Mouse (Mus musculus): ENCODE measurements around the gene Pzp. TPM values are rescaled to one million over a fixed set of nuclear protein-coding genes. Genes with fewer than 3 reads are reported as not detected.

Pzp gene
- polyA plus RNA-seq, 1 experiment from 2014 or later, result not detected

DNA sequence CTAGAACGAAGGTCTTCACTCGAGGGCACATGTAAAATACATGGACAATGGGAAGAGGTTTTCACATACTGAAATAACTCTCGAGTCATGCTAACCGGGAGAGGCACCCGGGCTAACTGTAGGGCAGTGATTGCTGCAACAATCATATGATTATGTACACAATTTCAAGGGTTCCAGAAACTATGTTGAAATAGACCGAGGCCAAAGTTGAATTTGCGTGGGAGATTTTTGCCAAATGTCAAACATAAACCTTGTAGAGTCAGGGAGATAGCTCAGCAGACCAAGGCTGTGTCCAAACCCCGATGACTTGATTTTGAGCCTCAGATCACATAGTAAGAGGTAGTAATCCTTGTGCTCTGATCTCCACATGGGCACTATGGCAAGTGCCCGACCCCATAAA, 6.2 kb upstream of the Pzp start:
- DNase-seq (ENCODE audit: low spot score) (no peak), ATAC-seq (ENCODE audit: insufficient read depth, low FRiP score, low TSS enrichment) (no peak)
- no peaks in the 10 kb centered on the region for H3K9me3 ChIP-seq (ENCODE audit: control insufficient read depth, low read length)
- H3K27me3 ChIP-seq (ENCODE audit: control insufficient read depth, insufficient read depth, low read length), result no peaks in the 10 kb centered on the region
- H3K4me3 ChIP-seq (ENCODE audit: low read depth, low read length), result no peak overlapping the region
- WGBS, result 91% methylated on average over 9 of the region's 9 CpGs
- no peak overlapping the region for H3K27ac ChIP-seq (ENCODE audit: low read depth, low read length)
- no peak overlapping the region for H3K4me2 ChIP-seq (ENCODE audit: low read depth)
- H3K9ac ChIP-seq (ENCODE audit: low read length), result no peak overlapping the region
- no peaks in the 10 kb centered on the region for H3K4me1 ChIP-seq (ENCODE audit: control insufficient read depth, insufficient read depth, low read length)
- H3K36me3 ChIP-seq (ENCODE audit: control insufficient read depth, insufficient read depth, low read length), result no peaks in the 10 kb centered on the region

GRCm38 (mm10) chr6:128528491-128528890, 2.0 kb upstream of the Pzp start:
- Histone ChIP-seq H3K9ac (ENCODE audit: low read length) (no peak overlapping the region), H3K27me3 (ENCODE audit: control insufficient read depth, insufficient read depth, low read length) (no peaks in the 10 kb centered on the region), H3K4me1 (ENCODE audit: control insufficient read depth, insufficient read depth, low read length) (no peaks in the 10 kb centered on the region), H3K4me2 (ENCODE audit: low read depth) (no peak overlapping the region), H3K9me3 (ENCODE audit: control insufficient read depth, low read length) (no peaks in the 10 kb centered on the region), H3K4me3 (ENCODE audit: low read depth, low read length) (no peak overlapping the region), H3K36me3 (ENCODE audit: control insufficient read depth, insufficient read depth, low read length) (no peaks in the 10 kb centered on the region), H3K27ac (ENCODE audit: low read depth, low read length) (no peak overlapping the region)
- DNase-seq (ENCODE audit: low spot score), result no peak
- WGBS, result 81% methylated on average over 4 of the region's 4 CpGs
- ATAC-seq (ENCODE audit: insufficient read depth, low FRiP score, low TSS enrichment), result no peak

GRCm38 (mm10) chr6:128527110-128527509, 590 bp upstream of the Pzp start:
- DNase-seq (ENCODE audit: low spot score), result no peak
- Histone ChIP-seq H3K27ac (ENCODE audit: low read depth, low read length) (no peak overlapping the region), H3K9ac (ENCODE audit: low read length) (no peak overlapping the region), H3K9me3 (ENCODE audit: control insufficient read depth, low read length) (no peaks in the 10 kb centered on the region), H3K4me1 (ENCODE audit: control insufficient read depth, insufficient read depth, low read length) (no peaks in the 10 kb centered on the region), H3K4me3 (ENCODE audit: low read depth, low read length) (no peak overlapping the region), H3K36me3 (ENCODE audit: control insufficient read depth, insufficient read depth, low read length) (no peaks in the 10 kb centered on the region), H3K27me3 (ENCODE audit: control insufficient read depth, insufficient read depth, low read length) (no peaks in the 10 kb centered on the region), H3K4me2 (ENCODE audit: low read depth) (no peak overlapping the region)
- WGBS, result 85% methylated on average over 1 of the region's 1 CpGs
- no peak for ATAC-seq (ENCODE audit: insufficient read depth, low FRiP score, low TSS enrichment)

DNA sequence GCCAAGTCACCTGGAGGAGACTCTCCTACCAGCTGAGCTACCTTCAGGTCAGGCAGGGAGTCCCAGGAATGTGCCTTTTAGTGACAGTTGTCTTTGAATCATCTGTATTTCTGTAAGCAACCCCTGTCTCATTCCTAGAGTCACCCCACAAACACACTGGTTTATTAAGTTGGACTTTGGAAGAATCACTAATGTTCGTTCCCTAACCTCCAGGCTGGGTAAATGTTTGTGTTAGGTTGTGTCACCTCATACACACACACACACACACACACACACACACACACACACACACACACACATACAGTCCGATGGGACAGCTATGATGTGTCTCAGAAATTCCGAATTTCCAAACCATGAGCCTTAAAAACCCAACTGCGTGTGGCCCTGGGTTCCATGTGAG, 719 bp downstream of the Pzp start:
- Histone ChIP-seq H3K9me3 (ENCODE audit: control insufficient read depth, low read length) (no peaks in the 10 kb centered on the region), H3K4me2 (ENCODE audit: low read depth) (no peak overlapping the region), H3K27me3 (ENCODE audit: control insufficient read depth, insufficient read depth, low read length) (no peaks in the 10 kb centered on the region), H3K4me3 (ENCODE audit: low read depth, low read length) (no peak overlapping the region), H3K4me1 (ENCODE audit: control insufficient read depth, insufficient read depth, low read length) (no peaks in the 10 kb centered on the region), H3K36me3 (ENCODE audit: control insufficient read depth, insufficient read depth, low read length) (no peaks in the 10 kb centered on the region), H3K27ac (ENCODE audit: low read depth, low read length) (no peak overlapping the region), H3K9ac (ENCODE audit: low read length) (no peak overlapping the region)
- WGBS, result 92% methylated on average over 4 of the region's 4 CpGs
- ATAC-seq (ENCODE audit: insufficient read depth, low FRiP score, low TSS enrichment) (no peak), DNase-seq (ENCODE audit: low spot score) (no peak)

DNA sequence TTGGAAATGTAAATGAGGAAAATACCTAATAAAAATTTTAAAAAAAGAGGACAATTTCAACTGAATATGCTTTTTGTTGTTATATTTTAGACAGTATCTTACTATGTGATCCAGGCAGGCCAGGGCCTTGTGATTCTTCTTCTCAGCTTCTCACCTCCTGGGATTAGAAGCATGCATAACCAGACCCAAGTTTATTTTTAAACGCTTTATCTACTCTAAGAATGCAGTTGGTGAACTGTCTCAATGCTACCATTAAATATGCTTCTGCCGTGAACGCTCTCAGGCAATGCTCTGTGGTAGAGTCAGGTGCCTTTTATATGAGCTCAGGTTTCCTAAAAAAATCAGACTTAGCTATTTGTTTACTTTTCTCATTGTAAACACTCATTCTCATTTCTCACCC, 3.2 kb downstream of the Pzp start:
- no peaks in the 10 kb centered on the region for H3K36me3 ChIP-seq (ENCODE audit: control insufficient read depth, insufficient read depth, low read length)
- DNase-seq (ENCODE audit: low spot score) (no peak), ATAC-seq (ENCODE audit: insufficient read depth, low FRiP score, low TSS enrichment) (no peak)
- H3K27me3 ChIP-seq (ENCODE audit: control insufficient read depth, insufficient read depth, low read length), result no peaks in the 10 kb centered on the region
- no peak overlapping the region for H3K4me3 ChIP-seq (ENCODE audit: low read depth, low read length)
- no peaks in the 10 kb centered on the region for H3K9me3 ChIP-seq (ENCODE audit: control insufficient read depth, low read length)
- H3K4me2 ChIP-seq (ENCODE audit: low read depth), result no peak overlapping the region
- no peak overlapping the region for H3K9ac ChIP-seq (ENCODE audit: low read length)
- no peaks in the 10 kb centered on the region for H3K4me1 ChIP-seq (ENCODE audit: control insufficient read depth, insufficient read depth, low read length)
- H3K27ac ChIP-seq (ENCODE audit: low read depth, low read length), result no peak overlapping the region
- WGBS, result 94% methylated on average over 3 of the region's 3 CpGs

- H3K9ac ChIP-seq (ENCODE audit: low read length), result no peak overlapping the region
- no peak for ATAC-seq (ENCODE audit: insufficient read depth, low FRiP score, low TSS enrichment)
- WGBS, result 91% methylated on average over 7 of the region's 7 CpGs
Measured at GRCm38 (mm10) chr6:128519159-128519558, 7.4 kb downstream of the Pzp start.

DNA sequence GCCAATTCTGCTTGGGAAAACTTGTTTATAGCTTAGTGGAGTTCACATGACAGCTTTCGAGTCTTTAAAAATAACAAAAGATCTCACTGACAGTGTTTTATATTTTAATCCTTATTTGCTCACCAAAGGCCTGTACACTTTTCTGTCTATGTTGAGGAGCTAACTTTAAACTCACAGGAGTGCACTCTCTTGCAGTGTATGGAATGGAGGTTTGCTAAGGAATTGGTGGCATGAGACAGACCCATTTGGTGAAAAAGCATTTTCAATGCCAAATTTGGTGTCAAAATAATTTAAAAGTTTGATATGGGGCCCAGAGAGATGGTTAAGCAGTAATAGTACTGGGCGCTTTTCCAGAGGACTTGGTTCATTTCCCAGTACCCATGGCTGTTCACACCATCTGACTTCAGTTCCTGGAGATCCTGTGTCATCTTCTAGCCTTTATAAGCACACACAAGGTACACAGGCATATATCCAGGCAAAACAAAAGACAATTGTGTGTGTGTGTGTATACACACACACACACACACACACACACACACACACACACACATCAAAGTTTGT, 20.8 kb downstream of the Pzp start:
- H3K4me2 ChIP-seq (ENCODE audit: low read depth), result no peak overlapping the region
- no peak overlapping the region for H3K27ac ChIP-seq (ENCODE audit: low read depth, low read length)
- ATAC-seq (ENCODE audit: insufficient read depth, low FRiP score, low TSS enrichment), result no peak
- H3K36me3 ChIP-seq (ENCODE audit: control insufficient read depth, insufficient read depth, low read length), result no peaks in the 10 kb centered on the region
- WGBS, result 90% methylated on average over 2 of the region's 2 CpGs
- H3K9ac ChIP-seq (ENCODE audit: low read length), result no peak overlapping the region
- no peaks in the 10 kb centered on the region for H3K27me3 ChIP-seq (ENCODE audit: control insufficient read depth, insufficient read depth, low read length)
- no peak overlapping the region for H3K4me3 ChIP-seq (ENCODE audit: low read depth, low read length)
- H3K9me3 ChIP-seq (ENCODE audit: control insufficient read depth, low read length), result no peaks in the 10 kb centered on the region
- H3K4me1 ChIP-seq (ENCODE audit: control insufficient read depth, insufficient read depth, low read length), result no peaks in the 10 kb centered on the region
- DNase-seq (ENCODE audit: low spot score), result no peak

More at GRCm38 (mm10) chr6:128519159-128519558, 7.4 kb downstream of the Pzp start:
- no peak overlapping the region for H3K4me2 ChIP-seq (ENCODE audit: low read depth)
- no peaks in the 10 kb centered on the region for H3K27me3 ChIP-seq (ENCODE audit: control insufficient read depth, insufficient read depth, low read length)
- no peaks in the 10 kb centered on the region for H3K4me1 ChIP-seq (ENCODE audit: control insufficient read depth, insufficient read depth, low read length)
- no peaks in the 10 kb centered on the region for H3K36me3 ChIP-seq (ENCODE audit: control insufficient read depth, insufficient read depth, low read length)
- H3K4me3 ChIP-seq (ENCODE audit: low read depth, low read length), result no peak overlapping the region
- H3K9me3 ChIP-seq (ENCODE audit: control insufficient read depth, low read length), result no peaks in the 10 kb centered on the region
- H3K27ac ChIP-seq (ENCODE audit: low read depth, low read length), result no peak overlapping the region
- DNase-seq (ENCODE audit: low spot score), result no peak

DNA sequence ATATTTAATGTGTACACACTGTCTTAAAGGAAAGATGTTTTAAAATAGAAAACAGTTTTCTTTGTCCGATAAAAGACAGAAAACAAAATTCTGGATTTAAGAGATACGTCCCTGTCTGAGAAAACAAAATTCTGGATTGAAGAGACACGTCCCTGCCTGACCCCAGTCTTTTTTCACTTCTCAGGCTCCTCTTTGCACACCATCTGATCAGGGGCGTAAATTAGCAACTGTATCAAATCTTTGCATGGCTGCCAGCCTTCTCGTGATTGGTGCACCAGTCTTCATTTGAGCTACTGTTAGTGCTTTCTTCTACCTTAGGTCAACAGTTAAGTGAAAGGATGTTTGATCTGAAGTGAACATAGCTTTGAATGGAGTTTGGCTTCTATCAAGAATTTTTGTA, 21.8 kb downstream of the Pzp start:
- Histone ChIP-seq H3K27ac (ENCODE audit: low read depth, low read length) (no peak overlapping the region), H3K9me3 (ENCODE audit: control insufficient read depth, low read length) (no peaks in the 10 kb centered on the region)

DNA sequence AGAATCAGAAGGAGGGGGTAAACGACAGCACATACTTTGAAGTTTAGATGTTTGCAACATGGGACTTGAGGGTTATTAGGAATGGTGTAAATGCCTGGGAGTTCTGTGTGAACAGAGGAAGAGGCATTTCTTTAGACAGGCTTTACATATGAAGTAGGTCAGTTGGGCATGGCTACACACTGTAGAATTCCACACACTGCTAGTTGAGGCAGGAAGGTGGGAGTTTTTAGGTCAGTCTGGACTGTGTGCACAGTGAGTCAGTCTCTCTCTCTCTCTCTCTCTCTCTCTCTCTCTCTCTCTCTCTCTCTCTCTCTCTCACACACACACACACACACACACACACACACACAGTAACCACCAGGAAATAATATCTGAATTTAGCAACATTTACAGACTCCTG, 31.2 kb downstream of the Pzp start:
- no peaks in the 10 kb centered on the region for H3K9me3 ChIP-seq (ENCODE audit: control insufficient read depth, low read length)
- no peaks in the 10 kb centered on the region for H3K27me3 ChIP-seq (ENCODE audit: control insufficient read depth, insufficient read depth, low read length)
- H3K4me3 ChIP-seq (ENCODE audit: low read depth, low read length), result no peak overlapping the region
- DNase-seq (ENCODE audit: low spot score), result no peak
- 75% methylated on average over 1 of the region's 1 CpGs for WGBS
- no peaks in the 10 kb centered on the region for H3K4me1 ChIP-seq (ENCODE audit: control insufficient read depth, insufficient read depth, low read length)
- H3K4me2 ChIP-seq (ENCODE audit: low read depth), result no peak overlapping the region
- no peak overlapping the region for H3K9ac ChIP-seq (ENCODE audit: low read length)
- no peaks in the 10 kb centered on the region for H3K36me3 ChIP-seq (ENCODE audit: control insufficient read depth, insufficient read depth, low read length)
- ATAC-seq (ENCODE audit: insufficient read depth, low FRiP score, low TSS enrichment), result no peak
- H3K27ac ChIP-seq (ENCODE audit: low read depth, low read length), result no peak overlapping the region

More for the DNA sequence above, 21.8 kb downstream of the Pzp start:
- 77% methylated on average over 5 of the region's 5 CpGs for whole genome bisulfite sequencing
- Histone ChIP-seq H3K4me2 (ENCODE audit: low read depth) (no peak overlapping the region), H3K27me3 (ENCODE audit: control insufficient read depth, insufficient read depth, low read length) (no peaks in the 10 kb centered on the region), H3K4me3 (ENCODE audit: low read depth, low read length) (no peak overlapping the region), H3K9ac (ENCODE audit: low read length) (no peak overlapping the region), H3K36me3 (ENCODE audit: control insufficient read depth, insufficient read depth, low read length) (no peaks in the 10 kb centered on the region), H3K4me1 (ENCODE audit: control insufficient read depth, insufficient read depth, low read length) (no peaks in the 10 kb centered on the region)
- ATAC-seq (ENCODE audit: insufficient read depth, low FRiP score, low TSS enrichment), result no peak
- DNase-seq (ENCODE audit: low spot score), result no peak

Data from neural tube, embryonic 11.5 days (tissue).